Mouse (Mus musculus) hindbrain, embryonic 16.5 days (tissue): ENCODE measurements around the gene Golga4. TPM values are rescaled to one million over a fixed set of nuclear protein-coding genes. Genes with fewer than 3 reads are reported as not detected.

ENCODE experiments used
- ATAC-seq: fragments of 200-750 bp; cut with Nextera tagmentation; 2 replicates; pipeline ENCODE4 v1.8.0; 2017; ENCODE audit warnings: moderate TSS enrichment, moderate library complexity
- H3K27ac ChIP-seq: fragments of 300-500 bp; sonication (generic); 2 replicates; pipeline ENCODE4 v1.5.1; 2014; ENCODE audit warnings: low read depth, mild to moderate bottlenecking, control low read depth, low read length, moderate library complexity
- H3K27me3 ChIP-seq: fragments of 300-500 bp; sonication (generic); replicated peaks from 2 replicates; pipeline ENCODE4 v1.6.1; 2014; ENCODE audit warnings: low read length; ENCODE audit not compliant: control insufficient read depth, insufficient read depth
- H3K36me3 ChIP-seq: fragments of 300-500 bp; sonication (generic); 2 replicates; pipeline ENCODE4 v1.6.1; 2014; ENCODE audit warnings: mild to moderate bottlenecking, low read length, moderate library complexity, mixed read lengths; ENCODE audit not compliant: control insufficient read depth, insufficient read depth
- H3K4me1 ChIP-seq: fragments of 300-500 bp; sonication (generic); 2 replicates; pipeline ENCODE4 v1.6.1; 2014; ENCODE audit warnings: low read depth, low read length; ENCODE audit not compliant: control insufficient read depth, insufficient read depth
- H3K4me2 ChIP-seq: fragments of 300-500 bp; sonication (generic); 2 replicates; pipeline ENCODE4 v1.6.1; 2014; ENCODE audit warnings: mild to moderate bottlenecking, low read length, control low read depth, moderate library complexity
- H3K4me3 ChIP-seq: fragments of 300-500 bp; sonication (generic); 2 replicates; pipeline ENCODE4 v1.5.1; 2014; ENCODE audit warnings: mild to moderate bottlenecking, low read length, control low read depth, moderate library complexity
- H3K9ac ChIP-seq: fragments of 300-500 bp; sonication (generic); 2 replicates; pipeline ENCODE4 v1.6.1; 2014; ENCODE audit warnings: low read depth, mild to moderate bottlenecking, control low read depth, low read length, moderate library complexity
- H3K9me3 ChIP-seq: fragments of 300-500 bp; sonication (generic); 2 replicates; pipeline ENCODE4 v1.6.1; 2014; ENCODE audit warnings: mild to moderate bottlenecking, low read length, moderate library complexity; ENCODE audit not compliant: control insufficient read depth
- WGBS: fragments of 180-500 bp; shearing (Covaris S2); extraction: QIAGEN DNeasy Blood & Tissue Kit; methylation state at CpG from one replicate; pipeline ENCODE4 v1.1.7; 2014; 5-methylcytosine and 5-hydroxymethylcytosine counted together
- polyA plus RNA-seq: library from polyadenylated mRNA; unstranded; fragments of >200 nt; fragmentation: Nextera tagmentation; extraction: Ambion mirVana; gene quantifications from 2 replicates; pipeline ENCODE4 v1.2.1, GENCODE M21; 2015

The Golga4 gene
- polyA plus RNA-seq, 1 experiment from 2014 or later: 36.5 TPM

- Histone ChIP-seq H3K4me1 (peaks cover 18% of the 10 kb centered on the region), H3K36me3 (no peaks in the 10 kb centered on the region), H3K27ac (no peak overlapping the region), H3K27me3 (peaks cover 36% of the 10 kb centered on the region), H3K9me3 (no peaks in the 10 kb centered on the region), H3K4me2 (peak overlapping the region; percentile 5; the same call in 1 of the 2 replicates), H3K4me3 (0 out of 2 replicates have a peak overlapping the region, but pooled peaks have one; percentile 5), H3K9ac (no peak overlapping the region)
- 0% methylated on average over 8 of the region's 9 CpGs for WGBS
- ATAC-seq: no peak
These were observed 19.0 kb upstream of the Golga4 start for GRCm38 (mm10) chr9:118487096-118487395.

DNA sequence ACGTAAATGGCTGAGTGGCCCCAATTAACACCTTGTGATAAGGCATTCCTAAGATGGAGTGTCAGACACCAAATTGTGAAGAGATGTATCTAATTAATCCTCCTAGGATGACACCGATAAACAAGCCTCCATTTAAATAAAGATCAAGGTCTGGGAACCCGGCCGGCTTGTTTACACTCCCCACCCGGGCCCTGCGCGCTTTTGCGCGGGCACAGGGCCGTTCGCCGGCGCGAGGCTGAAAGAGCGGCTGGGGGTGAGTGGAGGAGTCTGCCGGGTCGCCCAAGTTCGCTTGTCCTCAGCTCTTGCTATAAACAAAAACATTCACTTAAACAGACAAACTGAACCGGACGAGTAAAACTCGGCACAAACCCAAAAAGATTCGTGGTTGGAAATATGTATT lies 18.4 kb upstream of the Golga4 start:
- Histone ChIP-seq H3K36me3 (no peaks in the 10 kb centered on the region), H3K27me3 (peaks cover 33% of the 10 kb centered on the region), H3K4me1 (peaks cover 18% of the 10 kb centered on the region), H3K4me2 (peak overlapping the region; percentile 57), H3K4me3 (peak overlapping the region; percentile 33), H3K9ac (no peak overlapping the region), H3K27ac (no peak overlapping the region), H3K9me3 (no peaks in the 10 kb centered on the region)
- no peak for ATAC-seq
- 1% methylated on average over 22 of the region's 22 CpGs for WGBS

DNA sequence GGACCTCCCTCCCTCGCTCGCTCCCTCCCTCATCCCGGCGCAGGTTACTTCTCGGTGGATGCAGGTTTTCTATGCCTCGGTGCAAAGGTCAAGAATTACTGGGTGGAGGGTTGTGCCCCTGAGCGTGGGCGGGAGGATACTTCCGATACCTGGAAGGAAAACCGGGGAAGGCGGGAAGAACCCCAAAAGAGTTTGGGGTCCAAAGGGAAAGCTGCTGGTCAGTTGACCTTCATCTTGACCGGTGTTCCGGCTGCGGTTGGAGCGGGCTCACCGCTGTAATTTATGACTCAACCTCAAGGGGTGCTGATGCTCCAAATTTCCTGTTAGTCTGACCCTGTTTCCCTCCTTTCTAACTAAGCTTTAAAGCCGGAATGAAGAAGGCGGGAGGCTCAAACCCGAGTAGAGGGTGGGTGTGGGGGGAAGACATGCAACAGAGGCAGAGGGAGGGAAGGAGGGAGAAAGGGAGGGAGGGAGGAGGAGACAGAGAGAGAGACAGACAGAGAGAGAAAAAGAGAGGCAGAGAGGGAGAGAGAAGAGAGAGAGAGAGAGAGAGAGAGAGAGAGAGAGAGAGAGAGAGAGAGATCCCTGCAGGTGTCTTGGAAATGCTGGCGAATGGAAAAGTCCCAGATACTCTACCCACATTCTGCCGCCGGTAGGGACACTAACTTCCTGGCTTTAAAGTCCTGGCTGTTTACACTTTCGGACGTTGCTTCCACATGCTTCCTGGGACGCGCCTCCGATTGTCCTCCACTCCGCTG lies 17.8 kb upstream of the Golga4 start:
- H3K4me1 ChIP-seq: peaks cover 18% of the 10 kb centered on the region
- H3K27ac ChIP-seq: no peak overlapping the region
- H3K4me2 ChIP-seq: peak overlapping the region; percentile 57
- H3K36me3 ChIP-seq: no peaks in the 10 kb centered on the region
- ATAC-seq: 0 out of 2 replicates have a peak, but pooled peaks have one; percentile 9
- under 1% methylated on average over 28 of the region's 28 CpGs for WGBS
- peaks cover 28% of the 10 kb centered on the region for H3K27me3 ChIP-seq
- H3K9me3 ChIP-seq: no peaks in the 10 kb centered on the region
- no peak overlapping the region for H3K9ac ChIP-seq
- H3K4me3 ChIP-seq: peak overlapping the region; percentile 33

GRCm38 (mm10) chr9:118488896-118489578 lies 17.0 kb upstream of the Golga4 start:
- H3K36me3 ChIP-seq: no peaks in the 10 kb centered on the region
- H3K27me3 ChIP-seq: peaks cover 21% of the 10 kb centered on the region
- H3K9ac ChIP-seq: peak overlapping the region; percentile 10; the same call in 1 of the 2 replicates
- no peaks in the 10 kb centered on the region for H3K9me3 ChIP-seq
- 2% methylated on average over 20 of the region's 20 CpGs for WGBS
- peaks cover 18% of the 10 kb centered on the region for H3K4me1 ChIP-seq
- peak overlapping the region; percentile 33 for H3K4me3 ChIP-seq
- no peak overlapping the region for H3K27ac ChIP-seq
- ATAC-seq: no peak
- peak overlapping the region; percentile 57 for H3K4me2 ChIP-seq

- Histone ChIP-seq H3K4me1 (peaks cover 18% of the 10 kb centered on the region), H3K4me2 (peak overlapping the region; percentile 57), H3K27ac (no peak overlapping the region), H3K27me3 (peaks cover 16% of the 10 kb centered on the region), H3K4me3 (peak overlapping the region; percentile 33), H3K9ac (peak overlapping the region; percentile 10; the same call in 1 of the 2 replicates), H3K9me3 (no peaks in the 10 kb centered on the region), H3K36me3 (no peaks in the 10 kb centered on the region)
- peak; percentile 86 for ATAC-seq
- 0% methylated on average over 16 of the region's 16 CpGs for WGBS
These were observed 16.5 kb upstream of the Golga4 start for GRCm38 (mm10) chr9:118489579-118490019.

DNA sequence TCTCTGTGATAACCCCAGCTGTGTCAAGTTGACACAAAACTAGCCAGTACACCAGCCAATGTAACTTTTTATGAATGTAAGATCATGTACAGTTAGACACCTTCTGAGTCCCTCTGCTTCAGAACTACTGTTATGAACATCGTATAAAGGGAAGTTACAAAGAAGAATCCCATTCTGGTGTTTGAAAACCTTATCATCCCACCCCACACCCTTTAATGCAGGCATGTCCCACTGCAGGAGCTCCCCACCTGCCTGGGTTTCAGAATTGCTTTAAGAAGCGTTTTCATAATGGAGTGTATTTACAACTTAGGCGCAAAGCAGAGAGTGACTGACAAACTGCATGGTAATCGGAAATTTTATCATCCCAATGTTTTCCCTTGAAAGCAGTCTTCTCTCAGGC lies 14.9 kb upstream of the Golga4 start:
- H3K4me3 ChIP-seq: no peak overlapping the region
- H3K36me3 ChIP-seq: no peaks in the 10 kb centered on the region
- H3K9ac ChIP-seq: no peak overlapping the region
- H3K4me2 ChIP-seq: no peak overlapping the region
- H3K27ac ChIP-seq: no peak overlapping the region
- H3K4me1 ChIP-seq: peaks cover 18% of the 10 kb centered on the region
- no peaks in the 10 kb centered on the region for H3K9me3 ChIP-seq
- WGBS: 84% methylated on average over 4 of the region's 4 CpGs
- peaks cover 6% of the 10 kb centered on the region for H3K27me3 ChIP-seq
- no peak for ATAC-seq

GRCm38 (mm10) chr9:118492932-118493698 lies 13.0 kb upstream of the Golga4 start:
- no peak overlapping the region for H3K9ac ChIP-seq
- no peak overlapping the region for H3K4me3 ChIP-seq
- H3K4me1 ChIP-seq: peaks cover 9% of the 10 kb centered on the region
- WGBS: 91% methylated on average over 8 of the region's 8 CpGs
- no peak overlapping the region for H3K4me2 ChIP-seq
- no peak for ATAC-seq
- H3K27ac ChIP-seq: no peak overlapping the region
- H3K36me3 ChIP-seq: no peaks in the 10 kb centered on the region
- no peaks in the 10 kb centered on the region for H3K9me3 ChIP-seq
- H3K27me3 ChIP-seq: peaks cover 5% of the 10 kb centered on the region

DNA sequence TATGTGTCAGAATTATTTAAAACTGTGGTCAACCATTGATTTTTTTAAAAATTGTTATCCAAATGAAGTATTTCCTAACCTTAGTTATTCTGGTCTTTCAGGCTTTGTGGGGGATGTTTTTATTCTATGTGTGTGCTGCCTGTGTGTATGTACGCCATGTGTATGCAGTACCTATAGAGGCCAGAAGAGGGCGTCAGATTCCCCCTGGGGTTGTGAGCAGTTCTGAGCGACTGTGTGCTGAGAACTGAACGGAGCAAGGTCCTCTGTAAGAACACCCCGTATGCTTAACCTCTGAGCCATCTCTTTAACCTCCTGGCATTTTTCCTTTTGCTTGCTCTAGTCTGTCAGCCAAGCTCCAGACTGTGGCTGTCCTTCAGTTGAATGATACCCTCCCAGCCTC lies 12.0 kb upstream of the Golga4 start:
- Histone ChIP-seq H3K27ac (no peak overlapping the region), H3K4me2 (no peak overlapping the region), H3K4me1 (peaks cover 4% of the 10 kb centered on the region; the same call in 1 of the 2 replicates), H3K9ac (no peak overlapping the region), H3K4me3 (no peak overlapping the region), H3K27me3 (peaks cover 5% of the 10 kb centered on the region), H3K9me3 (no peaks in the 10 kb centered on the region), H3K36me3 (no peaks in the 10 kb centered on the region)
- 87% methylated on average over 5 of the region's 5 CpGs for WGBS
- ATAC-seq: no peak

GRCm38 (mm10) chr9:118495933-118496332 lies 10.1 kb upstream of the Golga4 start:
- no peak for ATAC-seq
- Histone ChIP-seq H3K4me3 (no peak overlapping the region), H3K27me3 (no peaks in the 10 kb centered on the region), H3K9ac (no peak overlapping the region), H3K4me2 (no peak overlapping the region), H3K4me1 (no peaks in the 10 kb centered on the region), H3K27ac (no peak overlapping the region), H3K9me3 (no peaks in the 10 kb centered on the region), H3K36me3 (no peaks in the 10 kb centered on the region)
- 94% methylated on average over 3 of the region's 3 CpGs for WGBS
